Mouse (Mus musculus) embryonic facial prominence, embryonic 11.5 days (tissue): ENCODE measurements around the gene Proser2. TPM values are rescaled to one million over a fixed set of nuclear protein-coding genes. Genes with fewer than 3 reads are reported as not detected.

Experiments used
- ATAC-seq: fragments of 200-750 bp; cut with Nextera tagmentation; replicated peaks from 2 replicates; pipeline ENCODE4 v1.8.0; 2017; ENCODE audit warnings: low read depth; ENCODE audit not compliant: insufficient number of reproducible peaks, low FRiP score, low TSS enrichment
- DNase-seq: peaks from one replicate; pipeline ENCODE4 v3.0.0-alpha.2; 2015; ENCODE audit warnings: low spot score
- H3K27ac ChIP-seq: fragments of 300-500 bp; sonication (generic); replicated peaks from 2 replicates; pipeline ENCODE4 v1.5.1; 2014; ENCODE audit warnings: mild to moderate bottlenecking, low read depth, low read length, control low read depth
- H3K27me3 ChIP-seq: fragments of 300-500 bp; sonication (generic); 2 replicates; pipeline ENCODE4 v1.6.1; 2014; ENCODE audit warnings: mild to moderate bottlenecking, low read length, moderate library complexity, mixed read lengths; ENCODE audit not compliant: control insufficient read depth, insufficient read depth
- H3K36me3 ChIP-seq: fragments of 300-500 bp; sonication (generic); replicated peaks from 2 replicates; pipeline ENCODE4 v1.6.1; 2014; ENCODE audit warnings: low read depth, mild to moderate bottlenecking, low read length, moderate library complexity, mixed read lengths; ENCODE audit not compliant: control insufficient read depth, insufficient read depth
- H3K4me1 ChIP-seq: fragments of 300-500 bp; sonication (generic); 2 replicates; pipeline ENCODE4 v1.6.1; 2014; ENCODE audit warnings: low read length, mixed read lengths; ENCODE audit not compliant: control insufficient read depth, insufficient read depth
- H3K4me2 ChIP-seq: fragments of 300-500 bp; sonication (generic); 2 replicates; pipeline ENCODE4 v1.6.1; 2014; ENCODE audit warnings: low read depth, mild to moderate bottlenecking, control low read depth, low read length, moderate library complexity
- H3K4me3 ChIP-seq: fragments of 300-500 bp; sonication (generic); 2 replicates; pipeline ENCODE4 v1.5.1; 2014; ENCODE audit warnings: low read depth, low read length, control low read depth
- H3K9ac ChIP-seq: fragments of 300-500 bp; sonication (generic); replicated peaks from 2 replicates; pipeline ENCODE4 v1.6.1; 2014; ENCODE audit warnings: mild to moderate bottlenecking, control low read depth, low read length
- H3K9me3 ChIP-seq: fragments of 300-500 bp; sonication (generic); replicated peaks from 2 replicates; pipeline ENCODE4 v1.6.1; 2016; ENCODE audit warnings: mild to moderate bottlenecking, low read length, inconsistent platforms, mixed read lengths; ENCODE audit not compliant: control insufficient read depth
- WGBS: fragments of 180-500 bp; shearing (Covaris S2); extraction: QIAGEN DNeasy Blood & Tissue Kit; methylation state at CpG from one replicate; pipeline ENCODE4 v1.1.7; 2014; 5-methylcytosine and 5-hydroxymethylcytosine counted together
- polyA plus RNA-seq: library from polyadenylated mRNA; unstranded; fragments of >200 nt; fragmentation: Nextera tagmentation; extraction: Ambion mirVana; gene quantifications from 2 replicates; pipeline ENCODE4 v1.2.1, GENCODE M21; 2014

Gene Proser2
- polyA plus RNA-seq, 1 experiment from 2014 or later, result 2.3 TPM

GRCm38 (mm10) chr2:6164606-6165290, 34.7 kb upstream of the Proser2 start:
- Histone ChIP-seq H3K4me1 (no peaks in the 10 kb centered on the region), H3K4me3 (no peak overlapping the region), H3K36me3 (no peaks in the 10 kb centered on the region), H3K27ac (no peak overlapping the region), H3K9ac (no peak overlapping the region), H3K9me3 (no peaks in the 10 kb centered on the region), H3K4me2 (no peak overlapping the region), H3K27me3 (no peaks in the 10 kb centered on the region)
- 57% methylated on average over 16 of the region's 16 CpGs for WGBS
- ATAC-seq, result no peak
- DNase-seq, result no peak

DNA sequence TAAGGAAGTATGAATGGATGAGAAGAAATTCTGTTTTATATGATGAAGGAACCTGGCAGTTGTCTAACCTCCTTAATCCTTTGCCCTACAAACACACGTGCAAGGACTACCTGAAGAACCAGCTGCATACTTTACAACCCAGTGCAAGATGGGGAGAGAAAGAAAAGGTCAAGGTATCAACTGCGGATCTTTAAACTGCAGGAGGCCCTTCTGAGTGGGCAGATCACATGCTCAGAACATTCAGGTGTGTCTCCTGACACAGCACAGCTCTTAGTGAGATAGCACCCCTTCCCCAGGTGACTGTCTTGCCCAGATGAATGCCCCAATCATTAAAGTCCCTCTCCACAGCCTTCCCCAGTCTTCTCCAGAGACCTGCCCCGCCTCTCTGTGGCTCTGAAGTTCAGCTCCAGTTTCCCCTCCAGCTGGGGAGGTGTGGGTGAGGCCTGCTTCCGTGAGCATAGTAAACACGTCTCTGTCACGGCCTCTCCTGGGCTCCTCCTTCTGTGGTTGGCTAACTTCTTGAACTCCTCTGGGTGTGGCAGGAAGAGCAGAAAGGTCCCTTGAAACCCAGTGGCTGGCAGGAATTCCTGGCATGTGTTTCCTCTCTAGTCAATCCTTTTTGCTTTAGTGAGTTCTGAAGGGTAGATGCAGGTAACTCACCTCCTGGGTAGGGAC, 32.5 kb upstream of the Proser2 start:
- Histone ChIP-seq H3K27me3 (no peaks in the 10 kb centered on the region), H3K4me3 (no peak overlapping the region), H3K4me1 (no peaks in the 10 kb centered on the region), H3K9ac (no peak overlapping the region), H3K4me2 (no peak overlapping the region), H3K9me3 (no peaks in the 10 kb centered on the region), H3K36me3 (no peaks in the 10 kb centered on the region), H3K27ac (no peak overlapping the region)
- ATAC-seq (no peak), DNase-seq (no peak)
- WGBS, result 62% methylated on average over 6 of the region's 6 CpGs

DNA sequence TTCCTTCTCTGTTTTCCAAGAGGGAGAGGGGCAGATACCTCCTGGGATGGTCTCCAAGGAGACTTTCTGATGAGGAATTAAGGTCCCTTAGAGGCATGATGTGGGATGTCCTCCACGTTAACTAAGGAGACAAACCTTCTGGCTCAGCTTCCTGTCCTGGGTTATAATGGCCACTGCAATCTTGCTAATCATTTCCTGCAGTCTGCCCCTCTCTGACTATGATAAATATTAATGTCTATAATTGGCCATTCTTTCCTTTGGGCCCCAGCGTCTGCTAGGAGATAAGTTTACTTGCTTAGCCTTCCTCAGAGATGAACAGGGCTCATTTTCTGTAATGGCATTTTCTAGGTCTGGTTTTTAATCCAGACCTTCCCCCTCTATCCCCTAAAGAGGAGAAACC, 29.7 kb upstream of the Proser2 start:
- no peaks in the 10 kb centered on the region for H3K36me3 ChIP-seq
- no peak for ATAC-seq

GRCm38 (mm10) chr2:6159219-6159618, 29.2 kb upstream of the Proser2 start:
- ATAC-seq, result 0 out of 2 replicates have a peak, but pooled peaks have one; percentile 8
- WGBS, result 89% methylated on average over 9 of the region's 9 CpGs
- H3K27ac ChIP-seq, result no peak overlapping the region

More for the DNA sequence above, 29.7 kb upstream of the Proser2 start:
- Histone ChIP-seq H3K4me2 (no peak overlapping the region), H3K9me3 (no peaks in the 10 kb centered on the region), H3K4me1 (no peaks in the 10 kb centered on the region), H3K27me3 (no peaks in the 10 kb centered on the region), H3K9ac (no peak overlapping the region), H3K4me3 (no peak overlapping the region), H3K27ac (no peak overlapping the region)
- WGBS, result 44% methylated on average over 2 of the region's 2 CpGs
- DNase-seq, result no peak

GRCm38 (mm10) chr2:6157635-6158034, 27.6 kb upstream of the Proser2 start:
- Histone ChIP-seq H3K9me3 (no peaks in the 10 kb centered on the region), H3K4me1 (no peaks in the 10 kb centered on the region), H3K4me3 (no peak overlapping the region), H3K27ac (no peak overlapping the region), H3K9ac (no peak overlapping the region), H3K36me3 (no peaks in the 10 kb centered on the region), H3K27me3 (no peaks in the 10 kb centered on the region), H3K4me2 (no peak overlapping the region)
- WGBS, result 91% methylated on average over 7 of the region's 7 CpGs
- no peak for ATAC-seq
- DNase-seq, result no peak

More at GRCm38 (mm10) chr2:6159219-6159618, 29.2 kb upstream of the Proser2 start:
- Histone ChIP-seq H3K4me2 (no peak overlapping the region), H3K9ac (no peak overlapping the region), H3K36me3 (no peaks in the 10 kb centered on the region), H3K4me1 (no peaks in the 10 kb centered on the region), H3K4me3 (no peak overlapping the region), H3K9me3 (no peaks in the 10 kb centered on the region), H3K27me3 (no peaks in the 10 kb centered on the region)
- DNase-seq, result no peak

- DNase-seq (no peak), ATAC-seq (no peak)
- H3K9ac ChIP-seq, result no peak overlapping the region
- no peaks in the 10 kb centered on the region for H3K9me3 ChIP-seq
- WGBS, result 90% methylated on average over 4 of the region's 4 CpGs
- H3K27ac ChIP-seq, result no peak overlapping the region
- no peaks in the 10 kb centered on the region for H3K27me3 ChIP-seq
- H3K4me3 ChIP-seq, result no peak overlapping the region
- H3K4me2 ChIP-seq, result no peak overlapping the region
- H3K36me3 ChIP-seq, result no peaks in the 10 kb centered on the region
- H3K4me1 ChIP-seq, result no peaks in the 10 kb centered on the region
Observed at GRCm38 (mm10) chr2:6157208-6157607, 27.2 kb upstream of the Proser2 start.

- 92% methylated on average over 5 of the region's 5 CpGs for WGBS
- H3K9ac ChIP-seq, result no peak overlapping the region
- H3K36me3 ChIP-seq, result no peaks in the 10 kb centered on the region
- DNase-seq (no peak), ATAC-seq (no peak)
- H3K9me3 ChIP-seq, result no peaks in the 10 kb centered on the region
- H3K4me3 ChIP-seq, result no peak overlapping the region
- H3K4me2 ChIP-seq, result no peak overlapping the region
- H3K27me3 ChIP-seq, result no peaks in the 10 kb centered on the region
- H3K4me1 ChIP-seq, result no peaks in the 10 kb centered on the region
- H3K27ac ChIP-seq, result no peak overlapping the region
Observed at GRCm38 (mm10) chr2:6149801-6150200, 19.8 kb upstream of the Proser2 start.

GRCm38 (mm10) chr2:6146901-6147300, 16.9 kb upstream of the Proser2 start:
- Histone ChIP-seq H3K27me3 (no peaks in the 10 kb centered on the region), H3K4me3 (no peak overlapping the region), H3K4me1 (no peaks in the 10 kb centered on the region), H3K36me3 (no peaks in the 10 kb centered on the region), H3K4me2 (no peak overlapping the region), H3K9ac (no peak overlapping the region), H3K27ac (no peak overlapping the region), H3K9me3 (no peaks in the 10 kb centered on the region)
- ATAC-seq, result no peak
- 88% methylated on average over 7 of the region's 7 CpGs for WGBS
- no peak for DNase-seq
